Mouse (Mus musculus): ENCODE measurements around the gene Eif2a. TPM values are rescaled to one million over a fixed set of nuclear protein-coding genes. Genes with fewer than 3 reads are reported as not detected.

The Eif2a gene
- total RNA-seq (2022): 10 to 100 TPM; 39.4 to 49.8 (median 47.2) TPM

DNA sequence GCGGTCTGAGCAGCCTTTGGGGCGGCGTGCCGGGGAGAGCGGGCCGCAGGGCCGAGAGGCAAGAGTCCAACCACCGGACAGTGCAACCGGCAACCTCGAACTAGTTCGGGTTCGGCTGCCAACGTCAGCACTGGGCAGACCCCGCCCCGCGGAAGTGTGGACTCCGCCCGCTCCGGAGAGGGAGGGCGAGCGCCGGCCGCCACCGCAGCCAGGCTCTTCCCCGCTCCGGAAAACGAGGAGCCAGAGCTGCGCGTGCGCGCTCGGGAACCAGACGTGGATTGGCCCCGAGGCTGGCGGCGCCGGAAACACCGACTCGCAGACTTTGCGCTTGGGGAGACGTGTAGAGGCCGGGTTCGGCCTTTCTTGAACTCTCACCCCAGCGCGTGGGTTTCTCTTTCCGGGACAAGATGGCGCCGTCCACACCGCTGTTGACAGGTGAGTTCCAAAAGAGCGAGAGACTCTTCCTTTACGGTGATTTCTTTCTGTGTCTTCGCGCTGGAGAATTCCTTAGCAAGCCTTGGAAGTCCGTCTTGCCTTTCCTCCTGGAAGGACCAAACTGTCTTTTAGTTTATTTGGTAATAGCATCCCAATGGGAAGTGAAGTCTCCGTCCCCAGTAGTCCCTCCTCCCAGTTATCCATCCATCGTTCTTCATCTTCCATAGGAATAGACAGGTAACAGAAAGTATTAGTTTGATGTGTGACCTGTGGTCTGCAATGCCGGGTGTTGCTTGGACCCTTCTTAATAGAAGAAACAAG lies at the start of gene Eif2a, which contains the start of gene Serp1:
Eif2a (plus strand) TSS at position 170 of the 756 bp plus-strand sequence.
Serp1 (minus strand) TSS at position 241 of the 756 bp plus-strand sequence.
- peak; percentile 94 to 98 for DNase-seq (ENCODE audit: low spot score in 2 of 2)

DNA sequence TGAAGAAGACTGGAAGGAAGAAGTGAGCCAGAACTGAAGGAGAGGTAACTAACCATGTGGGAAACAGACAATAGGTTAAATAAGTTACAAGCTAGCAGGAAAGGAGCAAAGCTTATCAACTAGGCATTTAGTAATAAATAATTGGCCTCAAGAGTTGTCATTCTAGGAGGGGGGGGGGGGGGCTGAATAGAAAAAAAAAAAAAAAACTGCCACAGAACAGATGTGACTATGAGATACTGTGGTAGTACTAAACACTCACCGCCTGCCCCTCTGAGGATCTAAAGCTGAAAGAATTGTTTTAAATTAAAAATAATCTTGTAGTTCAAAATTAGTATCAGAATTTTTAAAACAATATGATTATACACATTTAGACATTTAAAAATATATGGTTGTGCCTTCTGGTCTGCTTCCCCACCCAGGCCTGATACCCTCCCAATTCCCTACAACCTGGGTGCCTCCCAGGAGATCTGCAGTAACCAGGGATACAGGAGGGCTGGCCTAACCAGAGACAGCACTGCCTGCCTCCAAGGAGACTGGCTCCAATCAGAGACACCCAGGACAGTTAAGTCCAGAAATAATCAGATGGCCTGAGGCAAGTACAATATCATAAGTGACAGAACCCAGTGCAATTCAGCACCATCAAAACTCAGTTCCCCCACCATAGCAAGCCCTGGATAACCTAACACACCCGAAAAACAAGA lies 46.7 kb upstream of the Eif2a start:
- DNase-seq (ENCODE audit: low spot score in 2 of 2): no peak

GRCm38 (mm10) chr3:58485883-58486282 lies 39.7 kb upstream of the Eif2a start:
- DNase-seq (ENCODE audit: low spot score in 2 of 2): no peak

- DNase-seq (ENCODE audit: low spot score in 2 of 2): no peak
Observed at GRCm38 (mm10) chr3:58487121-58487520, 38.5 kb upstream of the Eif2a start.

- DNase-seq (ENCODE audit: low spot score in 2 of 2): no peak
Observed at GRCm38 (mm10) chr3:58487999-58488775, 37.4 kb upstream of the Eif2a start.

GRCm38 (mm10) chr3:58490787-58491186 lies 34.8 kb upstream of the Eif2a start:
- DNase-seq (ENCODE audit: low spot score in 2 of 2): no peak

- no peak for DNase-seq (ENCODE audit: low spot score in 2 of 2)
Observed at GRCm38 (mm10) chr3:58493621-58494020, 32.0 kb upstream of the Eif2a start.

DNA sequence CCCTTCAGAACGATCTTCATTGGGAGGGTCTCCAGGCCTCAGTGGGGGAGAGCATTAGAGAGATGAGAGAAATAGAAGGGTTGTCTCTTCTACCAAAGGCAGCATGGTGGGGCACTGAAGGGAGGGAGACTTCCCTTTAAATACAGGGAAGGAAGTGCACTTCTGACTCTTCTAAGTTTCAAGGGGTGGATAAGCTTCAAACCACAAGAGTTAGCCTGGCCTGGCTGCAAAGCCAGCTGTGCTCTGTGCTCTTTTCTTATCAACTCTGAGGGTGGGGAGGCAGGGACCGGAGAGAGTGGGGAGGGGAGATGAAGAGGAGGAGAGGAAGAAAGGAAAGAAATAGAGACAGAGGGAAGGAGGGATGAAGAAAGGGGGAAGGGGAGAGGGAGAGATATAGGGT lies 23.7 kb upstream of the Eif2a start:
- no peak for DNase-seq (ENCODE audit: low spot score in 2 of 2)

DNA sequence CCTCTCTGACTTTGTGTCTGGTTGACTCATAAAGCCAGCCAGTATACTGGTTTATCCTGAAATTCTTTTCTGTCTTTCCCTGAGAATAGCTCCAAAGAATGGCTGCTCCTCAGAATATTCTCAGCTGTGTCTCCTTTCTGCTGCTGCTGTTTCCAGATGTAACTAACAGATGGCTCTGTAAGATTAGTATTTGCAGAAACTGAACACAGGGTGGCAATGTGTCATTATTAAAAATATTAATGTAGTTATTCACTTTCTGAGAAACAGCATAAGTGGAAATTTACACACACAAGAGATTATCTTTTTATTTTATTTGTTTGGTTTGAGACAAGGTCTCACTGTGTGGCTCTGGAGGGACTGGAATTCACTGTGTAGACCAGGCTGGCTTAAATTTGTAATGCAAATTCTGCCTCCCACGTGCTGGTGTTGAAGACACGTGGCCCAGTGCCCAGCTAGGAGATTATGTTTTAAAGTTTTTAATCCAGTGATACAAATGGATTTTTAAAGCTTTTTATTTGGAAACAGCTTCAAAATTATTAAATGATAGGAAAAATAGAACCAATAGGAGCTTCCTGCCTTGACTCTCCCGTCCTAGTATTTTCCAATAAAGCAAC lies 21.8 kb upstream of the Eif2a start:
- no peak for DNase-seq (ENCODE audit: low spot score in 2 of 2)

GRCm38 (mm10) chr3:58504676-58505075 lies 20.9 kb upstream of the Eif2a start:
- DNase-seq (ENCODE audit: low spot score in 2 of 2): no peak

- DNase-seq (ENCODE audit: low spot score in 2 of 2): no peak
Observed at GRCm38 (mm10) chr3:58508020-58508750, 17.4 kb upstream of the Eif2a start.

- no peak for DNase-seq (ENCODE audit: low spot score in 2 of 2)
Observed at GRCm38 (mm10) chr3:58511581-58511980, 14.0 kb upstream of the Eif2a start.

DNA sequence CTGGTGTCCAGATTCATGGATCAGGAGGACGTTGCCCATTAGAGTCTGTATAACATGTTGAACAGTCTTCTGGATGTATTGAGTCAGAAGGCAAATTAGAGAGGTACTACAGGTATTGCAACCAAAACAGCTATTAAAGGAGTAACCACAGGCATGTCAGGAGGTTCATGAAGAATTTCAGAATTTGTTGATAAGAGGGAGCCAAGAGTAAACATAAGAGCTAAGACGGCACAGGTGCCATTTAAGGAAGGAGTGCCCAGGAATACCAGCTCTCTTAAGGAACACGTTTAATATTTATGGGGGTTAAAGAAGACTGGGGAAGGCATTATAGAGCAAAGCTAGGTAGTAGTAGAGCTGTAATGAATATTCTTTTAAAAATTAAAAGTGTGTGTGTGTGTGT lies 12.9 kb upstream of the Eif2a start:
- no peak for DNase-seq (ENCODE audit: low spot score in 2 of 2)

GRCm38 (mm10) chr3:58513483-58513882 lies 12.1 kb upstream of the Eif2a start:
- no peak for DNase-seq (ENCODE audit: low spot score in 2 of 2)

DNA sequence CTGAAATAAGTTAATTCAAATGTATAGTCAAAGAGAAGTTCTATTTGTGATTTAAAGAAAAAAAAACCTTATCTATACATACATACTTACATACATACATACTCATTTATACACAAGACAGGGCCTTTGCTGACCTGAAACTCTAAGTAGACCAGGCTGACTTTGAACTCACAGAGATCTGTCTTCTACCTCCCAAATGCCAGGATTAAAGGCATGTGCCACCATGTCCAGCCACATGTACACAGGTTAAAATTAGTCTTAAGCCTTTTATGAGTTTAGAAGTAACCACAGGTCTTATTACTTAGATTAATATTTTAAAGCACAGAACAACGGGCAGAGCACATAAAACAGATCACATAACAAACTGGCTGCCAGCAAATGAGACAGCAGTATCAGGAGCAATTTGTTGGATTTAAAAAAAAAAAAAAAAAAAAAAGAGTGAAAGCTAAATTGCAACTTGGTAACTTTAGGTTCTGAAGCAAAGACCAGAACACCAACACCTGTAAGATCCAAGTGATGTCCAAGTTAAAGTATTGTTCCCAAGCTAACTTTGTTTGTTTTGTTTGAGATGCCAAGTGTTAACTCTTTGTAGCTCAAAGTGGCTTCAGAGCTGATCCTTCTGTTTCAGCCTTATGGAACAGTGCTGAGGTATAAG lies 9.5 kb upstream of the Eif2a start:
- no peak for DNase-seq (ENCODE audit: low spot score in 2 of 2)

- DNase-seq (ENCODE audit: low spot score in 2 of 2): no peak
Observed at GRCm38 (mm10) chr3:58516602-58516976, 9.0 kb upstream of the Eif2a start.

GRCm38 (mm10) chr3:58517258-58517657 lies 8.4 kb upstream of the Eif2a start:
- DNase-seq (ENCODE audit: low spot score in 2 of 2): no peak

GRCm38 (mm10) chr3:58517800-58518199 lies 7.8 kb upstream of the Eif2a start:
- DNase-seq (ENCODE audit: low spot score in 2 of 2): no peak

DNA sequence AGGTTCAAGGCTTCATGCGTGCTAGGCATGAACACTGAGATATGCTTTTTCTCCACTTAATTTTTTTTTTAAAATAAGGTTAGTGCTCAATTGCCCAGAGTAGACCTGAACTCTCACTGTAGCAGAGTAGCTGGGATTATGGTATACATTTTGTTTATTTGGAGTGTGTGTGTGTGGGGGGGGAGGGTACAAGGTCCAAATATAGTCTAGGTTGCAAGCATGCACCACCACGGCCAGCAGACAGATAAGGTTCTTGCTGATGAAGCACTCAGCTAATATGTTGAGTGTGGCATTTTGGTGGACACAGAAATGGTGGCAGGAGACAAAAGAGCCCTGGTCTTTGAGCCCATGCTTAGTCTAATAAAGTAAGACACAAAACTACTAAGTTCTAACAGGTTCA lies 6.7 kb upstream of the Eif2a start:
- no peak for DNase-seq (ENCODE audit: low spot score in 2 of 2)

GRCm38 (mm10) chr3:58519536-58519935 lies 6.1 kb upstream of the Eif2a start:
- no peak for DNase-seq (ENCODE audit: low spot score in 2 of 2)
